Mouse (Mus musculus) bone marrow, adult 2 months (tissue): Measurements from ENCODE around the gene Slc29a2. TPM values are rescaled to one million over a fixed set of nuclear protein-coding genes. Genes with fewer than 3 reads are reported as not detected.

Source experiments
- H3K27ac ChIP-seq: fragments of 200-500 bp; 2 replicates; pipeline ENCODE4 v1.5.1; 2012; ENCODE audit warnings: low read depth, mild to moderate bottlenecking, control low read depth, inconsistent platforms, low read length; ENCODE audit not compliant: control insufficient read depth, poor library complexity, insufficient read depth
- H3K4me1 ChIP-seq: fragments of 200-500 bp; 2 replicates; pipeline ENCODE4 v1.6.1; 2011; ENCODE audit warnings: low read length; ENCODE audit not compliant: control insufficient read depth, insufficient read depth
- H3K4me3 ChIP-seq: fragments of 200-500 bp; replicated peaks from 2 replicates; pipeline ENCODE3; 2011; ENCODE audit warnings: mild to moderate bottlenecking, low read depth, low read length, control low read depth; ENCODE audit not compliant: control insufficient read depth
- CTCF ChIP-seq: fragments of 200-500 bp; IDR thresholded peaks from 2 replicates; pipeline ENCODE4 v1.5.1; 2011; ENCODE audit warnings: low read length, control low read depth; ENCODE audit not compliant: control insufficient read depth, insufficient read depth
- POLR2A ChIP-seq: fragments of 200-500 bp; IDR thresholded peaks from 2 replicates; pipeline ENCODE4 v1.6.1; 2011; ENCODE audit warnings: low read depth, mild to moderate bottlenecking, control low read depth, low read length, borderline replicate concordance; ENCODE audit not compliant: control insufficient read depth
- WGBS: fragments of 180-500 bp; shearing (Covaris S2); methylation state at CpG from one replicate; pipeline ENCODE4 v1.1.7; 2018; 5-methylcytosine and 5-hydroxymethylcytosine counted together
- polyA plus RNA-seq: library from polyadenylated mRNA; stranded (reverse); fragments of >200 nt; gene quantifications from 2 replicates; pipeline ENCODE4 v1.2.4, GENCODE M21; 2011; ENCODE audit warnings: low replicate concordance; ENCODE audit not compliant: missing spikeins, insufficient read depth, insufficient read length

Gene Slc29a2
- polyA plus RNA-seq, 1 experiment, result 1.7 TPM

DNA sequence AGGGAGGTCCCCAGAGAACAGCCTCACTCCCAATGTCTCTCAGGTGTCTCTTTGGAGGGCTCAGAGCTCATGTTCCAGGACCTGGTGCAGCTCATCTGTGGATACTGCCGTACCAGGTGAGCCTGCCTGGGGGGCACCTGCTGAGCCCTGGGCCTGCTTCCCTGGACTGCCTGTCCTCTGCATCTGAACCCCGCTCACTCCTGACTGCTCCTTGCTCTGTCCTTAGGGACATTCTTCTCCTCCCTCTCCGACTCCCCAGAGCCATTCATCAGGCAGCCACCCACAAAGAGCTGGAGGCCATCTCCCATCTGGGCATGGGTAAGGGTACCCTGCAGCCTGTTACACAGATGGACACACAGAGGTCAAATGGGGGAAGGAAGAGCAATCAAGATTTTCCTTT is 27.9 kb downstream of the Slc29a2 start:
- no peak for TF ChIP-seq POLR2A
- no peak overlapping the region for H3K27ac ChIP-seq
- WGBS, result 85% methylated on average over 3 of the region's 3 CpGs
- H3K4me3 ChIP-seq, result no peak overlapping the region
- no peaks in the 10 kb centered on the region for H3K4me1 ChIP-seq

DNA sequence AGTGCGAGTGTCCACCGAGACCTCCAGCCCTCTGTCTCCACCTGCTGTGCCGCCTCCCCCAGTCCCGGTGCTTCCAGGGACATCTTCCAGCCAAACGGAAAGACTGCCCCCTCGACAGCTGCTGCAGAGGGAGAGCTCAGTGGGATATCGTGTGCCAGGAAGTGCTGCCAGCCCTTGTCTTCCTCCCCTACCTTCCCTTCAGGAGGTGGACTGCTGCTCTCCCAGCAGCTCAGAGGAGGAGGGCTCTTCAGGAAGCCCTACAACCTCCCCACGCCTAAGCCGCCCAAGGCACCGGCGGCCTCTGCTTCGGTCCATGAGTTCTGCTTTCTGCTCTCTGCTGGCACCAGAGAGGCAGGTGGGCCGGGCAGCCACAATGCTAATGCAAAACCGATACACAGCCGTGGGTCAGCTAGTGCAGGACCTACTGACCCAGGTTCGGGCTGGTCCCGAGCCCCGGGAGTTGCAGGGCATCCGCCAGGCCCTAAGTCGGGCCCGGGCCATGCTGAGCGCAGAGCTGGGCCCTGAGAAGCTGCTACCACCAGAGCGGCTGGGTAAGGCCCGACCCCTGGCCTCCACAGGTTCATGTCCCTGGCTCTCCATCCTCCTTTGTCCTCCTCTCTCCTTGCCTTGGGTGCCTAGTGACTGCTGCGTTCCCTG is 28.6 kb downstream of the Slc29a2 start:
- TF ChIP-seq CTCF (no peak), POLR2A (no peak)
- no peak overlapping the region for H3K4me3 ChIP-seq
- H3K4me1 ChIP-seq, result no peaks in the 10 kb centered on the region
- WGBS, result 29% methylated on average over 25 of the region's 25 CpGs
- H3K27ac ChIP-seq, result no peak overlapping the region

DNA sequence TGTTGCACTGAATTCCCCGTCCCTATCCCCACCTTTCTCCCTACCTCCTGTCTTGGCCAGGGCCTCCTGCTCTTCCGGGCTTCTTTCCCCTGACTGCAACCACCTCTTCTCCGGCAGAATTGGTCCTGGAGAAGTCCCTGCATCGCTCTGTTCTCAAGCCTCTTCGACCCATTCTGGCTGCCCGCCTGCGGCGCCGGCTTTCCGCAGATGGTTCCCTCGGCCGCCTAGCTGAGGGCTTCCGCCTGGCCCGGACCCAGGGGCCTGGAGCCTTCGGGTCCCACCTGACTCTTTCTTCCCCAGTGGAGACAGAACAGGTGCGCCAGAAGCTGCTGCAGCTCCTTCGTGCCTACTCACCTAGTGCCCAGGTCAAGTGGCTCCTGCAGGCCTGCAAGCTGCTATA is 29.2 kb downstream of the Slc29a2 start:
- WGBS, result 77% methylated on average over 17 of the region's 17 CpGs
- TF ChIP-seq POLR2A (no peak), CTCF (no peak)
- H3K4me3 ChIP-seq, result no peak overlapping the region
- no peaks in the 10 kb centered on the region for H3K4me1 ChIP-seq
- H3K27ac ChIP-seq, result no peak overlapping the region

DNA sequence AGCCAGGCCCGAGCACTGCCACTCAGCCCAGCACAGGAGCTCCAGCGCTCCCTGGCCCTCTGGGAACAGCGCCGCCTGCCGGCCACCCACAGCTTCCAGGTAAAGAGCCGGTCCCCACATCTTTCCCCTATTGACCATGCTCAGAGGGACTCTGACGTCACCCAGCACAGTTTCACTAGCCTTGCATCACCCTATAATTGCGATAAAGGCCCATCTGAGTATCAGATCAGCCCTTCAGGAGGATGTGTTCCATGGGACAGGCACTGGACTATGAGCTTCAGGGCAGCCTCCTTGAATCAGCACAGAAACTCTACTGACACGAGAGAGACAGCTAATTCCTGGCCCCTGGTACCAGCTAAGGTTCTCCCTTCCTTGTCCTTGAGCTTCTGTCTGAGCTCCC is 30.2 kb downstream of the Slc29a2 start:
- no peak overlapping the region for H3K27ac ChIP-seq
- WGBS, result 39% methylated on average over 9 of the region's 9 CpGs
- no peak overlapping the region for H3K4me3 ChIP-seq
- TF ChIP-seq CTCF (peak; percentile 63; the same call in 1 of the 2 replicates), POLR2A (no peak)
- H3K4me1 ChIP-seq, result no peaks in the 10 kb centered on the region

DNA sequence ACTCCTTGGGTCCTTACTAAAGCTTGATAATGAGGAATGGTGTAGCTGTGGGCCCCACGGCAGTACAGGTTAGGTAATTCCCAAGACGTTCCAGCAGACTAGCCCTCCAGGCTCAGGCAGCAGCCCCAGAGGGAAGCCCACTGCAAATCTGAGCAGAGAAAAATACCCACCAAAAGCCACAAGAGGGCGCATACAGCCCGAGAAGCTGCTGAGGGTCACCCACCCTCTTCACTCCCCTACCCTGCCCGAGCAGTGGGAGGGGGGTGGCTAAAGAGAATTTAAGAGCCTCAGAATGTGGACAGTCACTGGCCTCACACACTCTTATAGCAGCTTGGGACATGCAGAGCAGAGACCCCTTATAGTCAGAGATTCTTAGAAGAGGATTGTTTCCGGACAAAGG is 32.6 kb downstream of the Slc29a2 start:
- TF ChIP-seq POLR2A, result no peak
- TF ChIP-seq CTCF, result peak; percentile 48
- 15% methylated on average over 6 of the region's 6 CpGs for WGBS
- Histone ChIP-seq H3K4me1 (no peaks in the 10 kb centered on the region), H3K4me3 (no peak overlapping the region), H3K27ac (no peak overlapping the region)

DNA sequence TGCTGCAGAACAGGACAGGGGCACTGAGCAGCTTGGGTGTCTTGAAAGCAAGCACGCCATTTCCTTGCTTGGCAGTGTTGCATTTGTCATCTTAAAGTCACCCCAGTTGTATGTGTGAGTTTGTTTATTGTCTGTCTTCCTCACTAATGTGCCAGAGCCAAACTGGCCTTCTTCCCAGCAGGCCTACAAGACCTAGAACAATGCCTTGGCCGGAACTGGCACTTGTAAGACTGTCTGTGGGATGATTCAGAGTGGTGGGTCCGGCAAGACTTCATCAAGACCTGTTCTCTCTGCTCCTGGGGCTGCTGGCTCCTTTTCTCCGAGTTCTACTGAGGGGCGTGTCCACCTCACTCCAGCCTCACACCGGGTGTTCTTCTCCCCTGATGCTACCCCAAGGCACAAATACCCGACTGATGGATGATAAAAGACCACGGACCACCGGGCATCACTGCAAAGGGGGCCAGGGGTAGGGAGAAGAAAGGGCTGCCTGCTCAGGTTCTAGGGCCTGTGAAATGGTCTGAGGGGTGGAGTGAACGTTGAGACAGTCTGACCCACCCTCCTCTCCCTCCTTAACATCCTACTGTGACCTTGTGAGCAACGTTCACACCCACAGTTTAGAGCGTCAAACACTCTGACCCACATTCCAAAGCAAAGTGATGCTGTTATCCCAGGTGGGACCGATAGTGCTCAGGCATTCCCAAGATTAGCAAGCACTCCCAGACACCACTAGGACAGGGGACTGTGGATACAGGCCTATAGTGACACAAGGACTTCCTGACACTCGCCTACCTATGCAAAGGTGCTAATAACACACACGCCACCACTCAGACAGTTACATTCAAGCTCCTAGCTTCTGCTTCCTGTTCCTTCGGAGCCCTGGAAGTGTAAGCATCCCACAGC is 34.5 kb downstream of the Slc29a2 start:
- TF ChIP-seq POLR2A, result no peak
- TF ChIP-seq CTCF, result no peak
- Histone ChIP-seq H3K27ac (no peak overlapping the region), H3K4me1 (no peaks in the 10 kb centered on the region), H3K4me3 (no peak overlapping the region)
- WGBS, result 67% methylated on average over 16 of the region's 16 CpGs

DNA sequence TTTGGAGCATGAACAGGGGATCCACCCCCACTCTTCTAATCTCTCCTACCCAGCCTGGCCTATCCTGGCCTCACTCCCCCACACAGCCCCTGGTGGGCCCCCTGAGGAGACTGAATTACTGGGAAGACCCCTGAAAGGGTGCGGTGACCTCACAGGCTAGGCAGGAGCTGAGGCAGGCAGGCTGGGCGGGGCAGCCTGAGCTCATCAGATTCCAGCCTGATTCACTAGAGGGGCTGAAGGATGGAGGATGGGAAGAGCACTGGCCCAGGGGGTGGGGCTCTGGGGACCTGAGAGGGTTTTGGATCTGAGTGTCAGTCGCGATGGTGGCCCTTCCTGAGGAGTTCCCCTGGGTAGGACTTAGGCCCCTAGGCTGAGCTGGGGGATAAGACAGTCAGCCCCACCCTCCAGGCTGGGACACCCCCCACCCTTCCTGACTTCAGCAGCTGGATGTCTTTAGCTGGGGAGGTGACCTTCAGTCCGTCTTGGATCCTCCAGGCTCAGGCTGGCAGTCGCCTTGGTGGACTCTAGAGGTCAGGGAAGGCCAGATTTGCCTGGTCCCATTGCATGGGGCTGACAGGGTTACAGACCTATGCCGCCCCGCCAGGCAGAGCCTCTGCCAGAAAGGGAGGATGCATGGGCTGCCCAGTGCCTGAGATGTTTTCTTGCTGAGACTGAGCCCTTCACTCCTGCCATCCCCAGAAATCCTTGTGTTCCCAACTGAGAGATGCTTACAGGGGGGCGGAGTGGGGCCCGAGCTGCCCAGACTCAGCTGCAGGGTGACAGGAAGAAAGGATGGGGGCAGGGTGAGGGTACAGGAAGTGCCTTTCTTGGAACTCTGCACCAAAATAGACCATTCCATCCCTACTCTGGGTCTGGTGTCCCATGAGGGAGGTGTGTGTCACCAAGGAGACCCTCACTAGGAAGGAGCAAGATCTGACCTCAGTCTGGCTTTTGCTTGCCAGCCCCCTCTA is 35.4 kb downstream of the Slc29a2 start:
- Histone ChIP-seq H3K27ac (no peak overlapping the region), H3K4me1 (no peaks in the 10 kb centered on the region), H3K4me3 (no peak overlapping the region)
- no peak for TF ChIP-seq CTCF
- no peak for TF ChIP-seq POLR2A
- WGBS, result 49% methylated on average over 10 of the region's 10 CpGs
